Mouse (Mus musculus) left cerebral cortex, adult 8-10 months (tissue): ENCODE data around the gene Gng7. TPM values are rescaled to one million over a fixed set of nuclear protein-coding genes. Genes with fewer than 3 reads are reported as not detected.
A peak's percentile ranks its signal among the peaks of the same experiment; 100 is the strongest.
"Not testable (repeated sequence)": the region's sequence is repeated elsewhere in the genome, so short reads cannot be mapped to it uniquely, and the experiment has no call there.

Experiments used
- DNase-seq, 2 experiments: peaks; one replicate each; pipeline ENCODE4 v3.0.0; 2022; ENCODE audit warnings: low spot score in 2 of 2
- total RNA-seq, 4 experiments: library from RNA; stranded (reverse); gene quantifications; 2 replicates each; pipeline ENCODE4 v1.2.4; 2022

The Gng7 gene
- 100 to 1,000 TPM; 204 to 252 (median 224) TPM for total RNA-seq

DNA sequence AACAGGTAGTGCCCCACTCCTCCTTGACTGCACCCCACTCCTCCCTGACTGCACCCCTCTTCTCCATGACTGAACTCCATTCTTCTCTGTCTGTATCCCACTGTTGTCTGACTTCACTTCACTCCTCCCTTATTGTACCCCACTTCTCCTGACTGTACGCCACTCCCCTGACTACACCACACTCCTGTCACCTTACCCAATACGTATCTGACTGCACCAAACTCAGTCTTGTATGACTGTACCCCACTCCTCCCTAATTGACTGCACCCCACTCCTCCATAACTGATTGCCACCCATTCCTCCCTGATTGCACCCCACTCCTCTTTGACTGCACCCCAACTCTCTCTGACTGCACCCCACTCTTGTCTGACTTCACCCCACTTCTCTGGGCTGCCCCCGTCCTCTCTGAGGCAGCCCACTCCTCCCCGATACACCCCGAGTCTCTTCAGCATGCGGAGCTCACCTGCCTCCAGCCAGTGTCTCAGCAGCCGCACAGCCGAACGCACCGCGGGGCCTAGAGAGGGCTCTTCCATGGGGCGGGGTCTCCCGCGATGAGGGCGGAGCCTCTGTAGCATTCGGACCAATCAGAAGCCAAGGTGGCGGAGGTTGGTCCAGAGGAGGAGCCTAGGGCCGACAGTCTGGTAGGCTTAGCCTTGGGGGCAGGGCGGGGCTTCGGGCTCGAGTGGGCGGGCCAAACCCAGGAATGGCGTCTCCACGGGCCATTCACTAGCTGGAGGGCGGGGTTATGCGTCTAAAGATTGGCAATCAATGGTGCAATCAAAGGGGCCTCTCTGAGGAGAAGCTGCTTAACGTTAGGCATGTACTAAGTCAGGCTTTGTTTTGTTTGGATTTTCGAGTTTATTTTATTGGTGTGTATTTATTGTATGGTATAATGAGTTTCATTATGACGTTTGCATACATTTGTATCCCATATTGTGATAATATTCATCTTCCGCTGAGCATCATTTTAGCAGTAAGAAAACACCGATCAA lies at the start of gene Gng7:
Gene Gng7 (minus strand): TSS at position 553 of the 992 bp plus-strand sequence.
- DNase-seq = peak; percentile 88 to 98

- not testable (repeated sequence) for DNase-seq
These were observed 49.8 kb upstream of the Gng7 start for GRCm38 (mm10) chr10:81064519-81064918.

GRCm38 (mm10) chr10:81062710-81063109 lies 48.0 kb upstream of the Gng7 start:
- DNase-seq = no peak

DNA sequence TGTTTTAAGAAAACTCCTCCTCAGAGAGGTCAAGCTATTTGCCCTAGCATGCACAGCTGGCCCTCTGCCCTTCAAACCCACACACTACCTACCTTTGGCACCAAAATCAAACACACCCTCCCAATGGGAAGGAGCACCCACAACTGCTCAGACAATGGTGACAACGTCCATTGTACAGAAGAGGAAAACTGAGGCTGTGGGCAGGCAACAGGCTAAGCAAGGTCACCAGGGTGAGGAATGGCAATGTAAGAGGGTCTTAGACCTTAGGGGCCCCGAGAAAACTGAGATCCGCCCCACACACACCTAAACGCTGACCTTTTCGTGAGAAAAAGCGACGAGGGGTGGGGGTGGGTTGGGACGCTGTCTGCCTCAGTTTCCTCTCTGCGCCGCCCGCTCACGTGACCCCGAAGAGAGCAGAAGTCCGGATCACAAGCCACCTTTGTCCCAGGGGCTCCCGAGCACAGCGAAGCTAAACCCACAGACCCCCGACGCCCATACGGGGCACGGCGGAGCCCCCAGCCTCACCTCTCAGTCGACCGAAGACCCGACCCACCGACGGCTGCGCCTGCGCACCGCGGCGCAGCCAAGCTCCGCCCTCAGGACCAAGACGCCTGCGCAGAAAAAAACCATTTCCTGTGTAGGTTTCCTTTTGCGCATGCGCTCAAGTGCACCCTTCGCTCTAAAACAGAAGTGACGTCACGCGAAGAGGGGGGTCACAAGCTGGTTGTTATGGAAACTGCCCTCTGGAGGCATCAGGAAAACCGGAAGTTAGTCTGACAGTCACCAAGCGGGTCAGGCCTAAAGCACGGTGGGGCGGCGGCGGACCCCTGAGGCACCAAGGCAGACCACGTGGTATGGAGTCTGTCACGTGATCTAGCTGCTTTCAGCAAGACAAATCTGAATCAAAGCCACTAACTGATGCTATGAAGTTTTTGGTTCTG lies 45.1 kb upstream of the Gng7 start, which contains the start of gene Sgta:
Gene Sgta (minus strand): TSS at position 579 of the 941 bp plus-strand sequence.
- peak; percentile 97 to 100 for DNase-seq

GRCm38 (mm10) chr10:81058896-81059295 lies 44.2 kb upstream of the Gng7 start:
- DNase-seq = no peak

DNA sequence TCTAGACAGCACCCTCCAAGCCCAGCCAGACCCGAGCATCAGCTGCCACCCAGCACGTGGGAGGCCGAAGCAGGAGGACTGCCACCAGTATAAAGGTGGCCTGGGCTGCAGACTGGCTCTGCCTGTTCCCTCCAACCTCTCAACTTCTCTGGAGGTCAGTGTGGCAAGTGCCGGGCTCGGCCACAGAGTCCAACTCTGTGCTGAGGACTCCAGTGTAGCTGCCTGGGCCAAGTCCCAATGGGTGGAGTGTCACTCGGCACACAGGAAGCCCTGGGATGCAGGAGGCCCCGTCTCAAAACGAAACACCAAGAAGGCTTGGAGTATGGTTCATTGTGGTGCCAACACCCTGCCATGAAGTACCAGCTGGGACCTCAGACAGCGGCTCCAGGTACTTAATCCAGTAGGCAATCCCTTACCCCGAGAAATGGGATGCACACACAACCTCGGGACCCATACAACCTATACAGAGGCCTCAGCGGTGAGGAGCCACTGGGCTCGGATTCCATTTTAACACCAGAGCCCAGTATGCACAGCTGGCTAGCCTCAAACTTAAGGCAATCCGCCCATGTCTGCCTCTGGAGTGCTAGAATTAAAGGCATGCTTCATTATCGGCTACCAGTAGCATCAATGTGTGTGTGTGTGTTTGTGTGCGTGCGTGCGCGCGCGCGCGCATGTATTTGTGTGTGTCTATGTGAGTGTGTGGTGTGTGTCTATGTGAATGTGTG lies 42.8 kb upstream of the Gng7 start:
- DNase-seq = no peak

DNA sequence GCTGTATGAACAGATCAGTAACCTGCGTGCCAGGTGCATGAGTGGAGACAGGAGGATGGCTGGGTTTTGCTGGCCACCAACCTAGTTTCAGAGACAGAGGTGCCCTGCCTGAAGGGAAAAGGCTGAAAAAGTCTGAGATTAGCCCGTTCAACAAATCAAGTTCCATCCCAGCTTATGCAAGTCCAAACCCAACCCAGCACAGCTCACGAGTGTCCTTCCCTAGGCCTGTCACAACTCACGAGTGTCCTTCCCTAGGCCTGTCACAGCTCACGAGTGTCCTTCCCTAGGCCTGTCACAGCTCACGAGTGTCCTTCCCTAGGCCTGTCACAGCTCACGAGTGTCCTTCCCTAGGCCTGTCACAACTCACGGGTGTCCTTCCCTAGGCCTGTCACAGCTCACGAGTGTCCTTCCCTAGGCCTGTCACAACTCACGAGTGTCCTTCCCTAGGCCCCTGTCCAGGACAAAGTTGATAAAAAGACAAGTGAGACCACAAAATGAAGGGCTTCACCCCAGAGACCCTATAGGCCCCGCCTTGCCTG lies 41.1 kb upstream of the Gng7 start:
- DNase-seq = not testable (repeated sequence)

- DNase-seq = no peak
These were observed 40.4 kb upstream of the Gng7 start for GRCm38 (mm10) chr10:81055169-81055568.

DNA sequence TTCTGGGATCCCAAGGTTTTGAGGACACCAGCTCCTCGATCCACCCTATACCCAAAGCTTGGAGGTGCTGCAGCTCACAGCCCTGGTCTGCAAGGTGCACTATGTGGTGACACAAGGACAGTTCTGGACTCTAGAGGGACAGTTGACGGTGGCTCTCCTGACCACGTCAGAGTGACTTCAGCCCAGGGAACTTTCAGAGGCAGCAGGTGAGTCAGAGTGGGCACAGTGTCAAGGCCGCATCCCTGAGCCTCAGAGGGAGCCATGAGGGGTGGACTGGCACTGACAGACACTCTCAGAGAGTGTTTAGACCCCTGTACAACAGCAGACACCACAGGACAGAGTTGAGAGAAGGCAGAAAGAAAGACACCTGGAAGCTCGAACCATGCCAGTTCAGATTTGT lies 37.8 kb upstream of the Gng7 start:
- DNase-seq = no peak

DNA sequence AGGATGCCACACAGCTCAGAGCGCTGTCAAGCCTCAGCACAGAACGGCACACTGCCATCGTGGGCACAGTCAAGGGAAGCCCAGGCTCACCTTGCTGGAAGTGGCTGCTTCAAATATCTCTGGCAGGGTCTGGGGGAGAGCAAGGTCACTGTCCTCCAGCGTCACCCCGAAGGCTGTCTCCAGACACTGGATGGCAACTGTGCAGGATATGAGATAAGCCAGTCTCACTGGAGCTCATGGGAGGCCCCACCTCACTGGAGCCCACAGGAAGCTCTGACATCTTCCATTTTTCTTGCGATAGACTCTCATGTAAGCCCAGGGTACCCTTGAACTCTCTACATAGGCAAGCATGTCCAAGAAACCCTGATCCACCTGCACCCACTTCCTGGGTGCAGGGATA lies 36.4 kb upstream of the Gng7 start:
- DNase-seq = no peak

GRCm38 (mm10) chr10:81050645-81051044 lies 35.9 kb upstream of the Gng7 start:
- DNase-seq = no peak

- DNase-seq = not testable (repeated sequence)
These were observed 30.5 kb upstream of the Gng7 start for GRCm38 (mm10) chr10:81045246-81045645.

DNA sequence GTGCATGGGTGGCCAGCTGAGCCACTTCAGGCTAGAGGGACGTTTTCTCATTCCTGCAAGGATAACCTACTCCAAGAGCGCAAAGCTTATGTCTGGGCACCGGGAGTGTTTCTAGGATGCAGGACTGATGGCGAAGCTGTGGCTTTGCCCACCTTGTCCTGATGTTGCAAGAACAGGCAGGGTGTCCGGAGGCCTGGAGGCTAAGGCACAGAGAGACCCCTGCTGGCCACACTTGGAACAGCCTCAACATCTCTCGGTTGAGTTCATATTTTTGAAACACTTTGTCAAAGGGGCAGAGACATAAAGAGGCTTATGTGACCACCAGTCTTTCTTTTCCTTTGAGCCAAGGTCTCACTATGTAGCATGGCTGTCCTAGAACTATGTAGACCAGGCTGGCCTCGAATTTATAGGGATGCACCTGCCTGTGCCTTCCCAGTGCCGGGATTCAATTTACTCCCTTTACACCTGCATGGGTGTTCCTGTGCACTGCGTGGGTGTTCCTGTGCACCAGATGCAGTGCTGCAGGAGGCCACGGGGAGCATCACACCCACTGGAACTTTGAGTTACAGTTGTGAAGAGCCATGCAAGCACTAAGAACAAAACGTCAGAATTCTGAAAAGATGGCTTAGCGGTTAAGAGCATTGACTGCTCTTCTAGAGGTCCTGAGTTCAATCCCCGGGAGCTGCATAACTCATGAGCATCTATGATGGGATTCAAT lies 26.9 kb upstream of the Gng7 start:
- DNase-seq = peak in 1 of 2 experiments; percentile 72

- DNase-seq = peak; percentile 97 to 100
These were observed 22.3 kb upstream of the Gng7 start, which contains the start of gene Slc39a3 for GRCm38 (mm10) chr10:81036988-81037580. Gene Slc39a3 (minus strand): TSS chr10:81037426.

DNA sequence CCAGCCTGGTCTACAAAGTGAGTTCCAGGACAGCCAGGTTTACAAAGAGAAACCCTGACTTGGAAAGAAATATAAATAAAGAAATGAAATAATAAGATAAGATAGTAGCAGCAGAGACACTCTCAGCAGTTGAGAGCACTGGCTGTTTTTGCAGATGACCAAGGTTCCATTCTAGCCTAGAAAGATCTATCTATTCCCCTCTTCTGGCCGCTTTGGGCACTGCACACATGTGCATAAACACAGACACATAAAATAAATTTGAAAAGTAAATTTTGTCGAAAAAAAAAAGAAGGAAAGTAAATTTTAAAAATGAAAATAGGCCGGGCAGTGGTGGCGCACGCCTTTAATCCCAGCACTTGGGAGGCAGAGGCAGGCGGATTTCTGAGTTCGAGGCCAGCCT lies 21.5 kb upstream of the Gng7 start:
- DNase-seq = no peak

- DNase-seq = no peak
These were observed 18.8 kb upstream of the Gng7 start for GRCm38 (mm10) chr10:81033586-81033985.

DNA sequence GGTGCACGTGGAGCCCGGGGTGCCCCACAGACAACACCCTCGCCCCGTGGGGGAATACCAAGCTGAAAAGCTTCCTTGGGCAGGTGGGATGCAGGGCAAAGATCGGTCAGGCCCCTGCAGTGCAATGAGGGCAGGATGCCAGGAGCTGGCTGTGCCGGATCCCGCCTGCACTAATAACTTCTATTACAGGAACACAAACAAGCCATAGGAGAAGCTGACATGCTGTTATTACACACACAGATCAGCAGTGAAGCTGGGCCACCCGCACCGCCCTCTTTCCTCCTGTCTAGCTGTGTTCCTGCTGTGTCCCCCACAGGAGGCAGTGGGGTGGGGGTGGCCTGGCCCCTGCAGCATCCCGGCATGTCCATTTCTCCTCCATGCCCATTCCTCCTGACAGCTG lies 14.3 kb upstream of the Gng7 start:
- no peak for DNase-seq

GRCm38 (mm10) chr10:81028219-81028618 lies 13.5 kb upstream of the Gng7 start:
- DNase-seq = no peak

- no peak for DNase-seq
These were observed 12.6 kb upstream of the Gng7 start for GRCm38 (mm10) chr10:81027331-81027730.

DNA sequence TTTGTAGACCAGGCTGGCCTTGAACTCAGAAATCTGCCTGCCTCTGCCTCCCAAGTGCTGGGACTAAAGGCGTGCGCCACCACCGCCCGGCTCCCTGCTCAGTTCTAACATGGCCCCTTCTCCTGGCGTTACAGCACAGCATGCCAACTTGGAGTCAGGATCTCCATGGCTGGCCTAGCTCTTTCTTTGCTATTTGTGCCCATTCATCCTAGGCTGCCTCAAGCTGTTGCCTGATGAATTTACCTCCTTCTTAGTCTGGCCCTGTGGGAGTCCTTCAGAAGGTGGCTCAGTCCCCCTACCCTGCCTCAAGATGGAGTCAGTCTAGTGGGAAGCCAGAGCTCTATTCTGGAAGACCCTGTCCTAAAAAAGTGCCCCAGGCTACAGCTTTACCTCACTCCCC lies 12.1 kb upstream of the Gng7 start:
- no peak for DNase-seq
